Mouse (Mus musculus) heart, postnatal 36 days (tissue): ENCODE measurements at regions not wholly inside any gene's neighbourhood (a gene's known extent, or its start where the extent isn't known, plus 50 kb on each side); places are given as distances from the start of the nearest gene placed in this dataset.

Source experiments
- DNase-seq, 2 experiments: peaks; one replicate each; pipeline ENCODE4 v3.0.0; 2021 to 2022
- intact Hi-C: fragments of 180-260 bp; cut with DNase I; formaldehyde crosslinking; loops from one replicate; pipeline ENCODE4 v1.15.1; 2025

GRCm38 (mm10) chr3:150752787-150753186 lies 684.9 kb upstream of the Adgrl4 start:
- intact Hi-C loops: no loop called here
- no peak for DNase-seq

GRCm38 (mm10) chr3:150759854-150760253 lies 677.8 kb upstream of the Adgrl4 start:
- intact Hi-C loops: no loop called here
- no peak for DNase-seq

- DNase-seq: no peak
- intact Hi-C loops: no loop called here
Observed at GRCm38 (mm10) chr3:150784576-150784975, 653.1 kb upstream of the Adgrl4 start.

- no peak for DNase-seq
- intact Hi-C loops: no loop called here
Observed at GRCm38 (mm10) chr3:150817807-150818206, 619.9 kb upstream of the Adgrl4 start.

- intact Hi-C loops: no loop called here
Observed at GRCm38 (mm10) chr3:150819369-150819768, 618.3 kb upstream of the Adgrl4 start.

GRCm38 (mm10) chr3:150820039-150820438 lies 617.6 kb upstream of the Adgrl4 start:
- no peak for DNase-seq
- intact Hi-C loops: no loop called here

More at GRCm38 (mm10) chr3:150819369-150819768, 618.3 kb upstream of the Adgrl4 start:
- no peak for DNase-seq

- intact Hi-C loops: no loop called here
- DNase-seq: no peak
Observed at GRCm38 (mm10) chr3:150846029-150846428, 591.7 kb upstream of the Adgrl4 start.

GRCm38 (mm10) chr3:150852107-150852506 lies 585.6 kb upstream of the Adgrl4 start:
- intact Hi-C loops: no loop called here
- DNase-seq: no peak

GRCm38 (mm10) chr3:150896668-150897067 lies 541.0 kb upstream of the Adgrl4 start:
- intact Hi-C loops: no loop called here
- DNase-seq: no peak

- no peak for DNase-seq
- intact Hi-C loops: no loop called here
Observed at GRCm38 (mm10) chr3:150910091-150910490, 527.6 kb upstream of the Adgrl4 start.

GRCm38 (mm10) chr3:150954897-150955296 lies 482.8 kb upstream of the Adgrl4 start:
- DNase-seq: no peak
- intact Hi-C loops: no loop called here

- DNase-seq: no peak
- intact Hi-C loops: no loop called here
Observed at GRCm38 (mm10) chr3:150999652-151000051, 438.0 kb upstream of the Adgrl4 start.

- intact Hi-C loops: no loop called here
- no peak for DNase-seq
Observed at GRCm38 (mm10) chr3:151000217-151000616, 437.5 kb upstream of the Adgrl4 start.

- intact Hi-C loops: no loop called here
- peak in 1 of 2 experiments; percentile 5 for DNase-seq
Observed at GRCm38 (mm10) chr3:151001881-151002412, 435.7 kb upstream of the Adgrl4 start.

- intact Hi-C loops: no loop called here
Observed at GRCm38 (mm10) chr3:151003524-151003923, 434.2 kb upstream of the Adgrl4 start.

GRCm38 (mm10) chr3:151003990-151004389 lies 433.7 kb upstream of the Adgrl4 start:
- no peak for DNase-seq
- intact Hi-C loops: no loop called here

More at GRCm38 (mm10) chr3:151003524-151003923, 434.2 kb upstream of the Adgrl4 start:
- DNase-seq: no peak

GRCm38 (mm10) chr3:151020014-151020413 lies 417.7 kb upstream of the Adgrl4 start:
- DNase-seq: no peak
- intact Hi-C loops: no loop called here

- intact Hi-C loops: no loop called here
- DNase-seq: no peak
Observed at GRCm38 (mm10) chr3:151057491-151057890, 380.2 kb upstream of the Adgrl4 start.

GRCm38 (mm10) chr3:151072322-151072721 lies 365.4 kb upstream of the Adgrl4 start:
- DNase-seq: no peak
- intact Hi-C loops: no loop called here

- intact Hi-C loops: no loop called here
Observed at GRCm38 (mm10) chr3:151116831-151117230, 320.9 kb upstream of the Adgrl4 start.

GRCm38 (mm10) chr3:151117583-151118041 lies 320.1 kb upstream of the Adgrl4 start:
- no peak for DNase-seq
- intact Hi-C loops: no loop called here

More at GRCm38 (mm10) chr3:151116831-151117230, 320.9 kb upstream of the Adgrl4 start:
- no peak for DNase-seq

GRCm38 (mm10) chr3:151124131-151124530 lies 313.6 kb upstream of the Adgrl4 start:
- intact Hi-C loops: no loop called here
- DNase-seq: no peak

GRCm38 (mm10) chr3:151146889-151147288 lies 290.8 kb upstream of the Adgrl4 start:
- no peak for DNase-seq
- intact Hi-C loops: no loop called here
